Comparison of ENCODE assay signal across 8 mouse cellular contexts in genomic region chr8:126971314-126971664, GRCm38 (mm10). TPM values are rescaled to one million over a fixed set of nuclear protein-coding genes. Genes with fewer than 3 reads are reported as not detected.
DNase-seq lines count a peak whose midpoint lies in the region; ATAC-seq lines count a peak whose summit lies in the region.

No protein-coding gene starts in this region.

- no peak for DNase-seq in kidney, adult 9 months
- DNase-seq in c-Kit-negative CD71-positive TER-119-positive erythroid progenitor cells, embryonic 14.5 days (ENCODE audit: low read depth, low spot score): peak; percentile 5
- DNase-seq in hindbrain, embryonic 14.5 days (ENCODE audit: low spot score): no peak
- no peak for DNase-seq in gastrocnemius, postnatal 4 days (ENCODE audit: low spot score in 2 of 2)
- DNase-seq in testis, postnatal 14 days (ENCODE audit: low spot score): no peak
- no peak for DNase-seq in cerebellum, postnatal 14 days

- H3K9me3 ChIP-seq in kidney, embryonic 16.5 days (ENCODE audit: low read length): no peaks in the 10 kb centered on the region
- no peaks in the 10 kb centered on the region for H3K9me3 ChIP-seq in hindbrain, embryonic 14.5 days (ENCODE audit: control insufficient read depth, low read length)
- H3K9me3 ChIP-seq in midbrain, embryonic 15.5 days: no peaks in the 10 kb centered on the region

- whole genome bisulfite sequencing in kidney, embryonic 16.5 days: 12% methylated on average over 13 of the region's 13 CpGs
- WGBS in hindbrain, embryonic 14.5 days: 14% methylated on average over 13 of the region's 13 CpGs
- 11% methylated on average over 13 of the region's 13 CpGs for WGBS in midbrain, embryonic 15.5 days

- peak; percentile 37 for ATAC-seq in kidney, embryonic 16.5 days (ENCODE audit: low FRiP score, low TSS enrichment)
- ATAC-seq in hindbrain, embryonic 14.5 days (ENCODE audit: low FRiP score): no peak; the same call in 1 of the 2 replicates
- ATAC-seq in midbrain, embryonic 15.5 days (replicated peaks): peak; percentile 68

- H3K9ac ChIP-seq in kidney, embryonic 16.5 days (replicated peaks; ENCODE audit: low read length): peak overlapping the region; percentile 82
- peak overlapping the region; percentile 54 for H3K9ac ChIP-seq in hindbrain, embryonic 14.5 days
- H3K9ac ChIP-seq in midbrain, embryonic 15.5 days: peak overlapping the region; percentile 46

- H3K4me3 ChIP-seq in kidney, embryonic 16.5 days (ENCODE audit: low read length): peak overlapping the region; percentile 90
- peak overlapping the region; percentile 73 for H3K4me3 ChIP-seq in hindbrain, embryonic 14.5 days (replicated peaks; ENCODE audit: low read length)
- H3K4me3 ChIP-seq in midbrain, embryonic 15.5 days: peak overlapping the region; percentile 73

- H3K36me3 ChIP-seq in kidney, embryonic 16.5 days (ENCODE audit: insufficient read depth, low read length): peaks cover 24% of the 10 kb centered on the region
- H3K36me3 ChIP-seq in hindbrain, embryonic 14.5 days (replicated peaks; ENCODE audit: control insufficient read depth, insufficient read depth): peaks cover 20% of the 10 kb centered on the region; the same call in 1 of the 2 replicates
- H3K36me3 ChIP-seq in midbrain, embryonic 15.5 days (replicated peaks): no peaks in the 10 kb centered on the region

- H3K27ac ChIP-seq in kidney, embryonic 16.5 days (ENCODE audit: low read length): peak overlapping the region; percentile 85
- H3K27ac ChIP-seq in hindbrain, embryonic 14.5 days: peak overlapping the region; percentile 81
- H3K27ac ChIP-seq in midbrain, embryonic 15.5 days: peak overlapping the region; percentile 90

- peak overlapping the region; percentile 71 for H3K4me2 ChIP-seq in kidney, embryonic 16.5 days (replicated peaks; ENCODE audit: low read depth, low read length)
- H3K4me2 ChIP-seq in hindbrain, embryonic 14.5 days (replicated peaks): peak overlapping the region; percentile 62
- H3K4me2 ChIP-seq in midbrain, embryonic 15.5 days: peak overlapping the region; percentile 81

- no peaks in the 10 kb centered on the region for H3K27me3 ChIP-seq in kidney, embryonic 16.5 days (ENCODE audit: insufficient read depth, low read length)
- no peaks in the 10 kb centered on the region for H3K27me3 ChIP-seq in hindbrain, embryonic 14.5 days (ENCODE audit: control insufficient read depth, insufficient read depth, low read length)
- 0 out of 2 replicates have a peak, but pooled peaks cover 2% of the 10 kb centered on the region for H3K27me3 ChIP-seq in midbrain, embryonic 15.5 days (replicated peaks)

- peaks cover 6% of the 10 kb centered on the region for H3K4me1 ChIP-seq in kidney, embryonic 16.5 days (ENCODE audit: insufficient read depth, low read length)
- H3K4me1 ChIP-seq in hindbrain, embryonic 14.5 days (replicated peaks; ENCODE audit: control insufficient read depth, insufficient read depth, low read length): peaks cover 6% of the 10 kb centered on the region
- H3K4me1 ChIP-seq in midbrain, embryonic 15.5 days: peaks cover 16% of the 10 kb centered on the region

RNA-seq across cellular contexts. Expression of gene Rbm34, which starts 0.4 kb away (rescaled TPM):
- polyA plus RNA-seq in kidney, embryonic 16.5 days (2015; fragmentation: Nextera tagmentation; extraction: Ambion mirVana): 20.1 and 20.5 TPM in 2 replicates
- polyA plus RNA-seq in hindbrain, embryonic 14.5 days (2014; fragmentation: Nextera tagmentation; extraction: Ambion mirVana): 23.2 and 24.3 TPM in 2 replicates
- polyA plus RNA-seq in midbrain, embryonic 15.5 days (2015; fragmentation: Nextera tagmentation; extraction: Ambion mirVana): 24.8 and 26.5 TPM in 2 replicates
- 10 to 100 TPM; 10.3 to 10.4 TPM for total RNA-seq in gastrocnemius, postnatal 4 days (2021)

RNA-seq across cellular contexts. Expression of gene Tomm20, which starts 25.6 kb away (rescaled TPM):
- 258 and 264 TPM in 2 replicates for polyA plus RNA-seq in kidney, embryonic 16.5 days (2015; fragmentation: Nextera tagmentation; extraction: Ambion mirVana)
- polyA plus RNA-seq in hindbrain, embryonic 14.5 days (2014; fragmentation: Nextera tagmentation; extraction: Ambion mirVana): 208 and 216 TPM in 2 replicates
- polyA plus RNA-seq in midbrain, embryonic 15.5 days (2015; fragmentation: Nextera tagmentation; extraction: Ambion mirVana): 197 and 198 TPM in 2 replicates
- total RNA-seq in gastrocnemius, postnatal 4 days (2021): 100 to 1,000 TPM; 108 to 118 TPM
